Mouse (Mus musculus) brain, embryonic 14.5 days (tissue): ENCODE data around the gene Fance. TPM values are rescaled to one million over a fixed set of nuclear protein-coding genes. Genes with fewer than 3 reads are reported as not detected.
"Not testable (repeated sequence)": the region's sequence is repeated elsewhere in the genome, so short reads cannot be mapped to it uniquely, and the experiment has no call there.

Source experiments
- DNase-seq: peaks from one replicate; pipeline ENCODE4 v3.0.0-alpha.2; 2011; ENCODE audit warnings: low read depth
- CTCF ChIP-seq: fragments of 200-500 bp; IDR thresholded peaks from 2 replicates; pipeline ENCODE4 v1.5.1; 2012; ENCODE audit warnings: inconsistent platforms, mild to moderate bottlenecking, moderate library complexity, borderline replicate concordance; ENCODE audit not compliant: insufficient read depth, insufficient read length; ENCODE audit errors: extremely low read depth
- POLR2A ChIP-seq: fragments of 200-500 bp; IDR thresholded peaks from 2 replicates; pipeline ENCODE4 v1.6.1; 2012; ENCODE audit warnings: mild to moderate bottlenecking, inconsistent platforms, borderline replicate concordance; ENCODE audit not compliant: poor library complexity, insufficient read depth, insufficient read length, severe bottlenecking; ENCODE audit errors: extremely low read depth
- polyA plus RNA-seq: library from polyadenylated mRNA; depleted of rRNA; stranded (reverse); fragments of >200 nt; gene quantifications from 2 replicates; pipeline ENCODE4 v1.2.3, GENCODE M21; 2012

Gene Fance
- polyA plus RNA-seq, 1 experiment = 19.6 TPM

DNA sequence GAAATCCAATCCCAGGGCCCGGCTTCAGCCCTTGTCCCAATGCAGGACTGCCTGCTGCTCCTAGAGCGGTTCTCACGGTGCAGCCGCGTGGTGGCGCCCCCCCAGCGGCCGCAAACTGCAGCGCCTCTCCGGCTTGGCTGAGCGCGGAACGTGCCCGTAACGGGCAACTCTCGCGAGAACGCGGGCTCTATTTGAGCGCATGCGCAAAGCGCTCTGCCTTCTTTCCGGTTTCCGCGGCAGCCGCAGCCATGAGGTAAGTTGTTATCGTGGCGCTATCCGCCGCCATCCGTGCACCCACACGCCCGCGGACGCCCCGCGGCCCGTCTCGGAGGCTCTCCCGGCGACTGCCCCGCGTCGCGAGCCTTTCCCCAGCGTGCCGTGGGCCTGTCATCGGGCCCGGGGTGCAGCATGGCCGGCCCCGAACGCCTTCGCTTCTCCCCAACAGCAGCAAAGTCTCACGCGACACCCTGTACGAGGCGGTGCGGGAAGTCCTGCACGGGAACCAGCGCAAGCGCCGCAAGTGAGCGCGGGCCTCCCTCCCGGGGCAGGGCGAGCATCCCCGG, 15.1 kb downstream of the Fance start, which contains the start of gene Rpl10a:
Gene Rpl10a, plus strand, starts transcription at position 106 of the 563 bp plus-strand sequence.
- TF ChIP-seq CTCF (peak; percentile 77), POLR2A (peak; percentile 67; the same call in 1 of the 2 replicates)
- DNase-seq = peak; percentile 98

DNA sequence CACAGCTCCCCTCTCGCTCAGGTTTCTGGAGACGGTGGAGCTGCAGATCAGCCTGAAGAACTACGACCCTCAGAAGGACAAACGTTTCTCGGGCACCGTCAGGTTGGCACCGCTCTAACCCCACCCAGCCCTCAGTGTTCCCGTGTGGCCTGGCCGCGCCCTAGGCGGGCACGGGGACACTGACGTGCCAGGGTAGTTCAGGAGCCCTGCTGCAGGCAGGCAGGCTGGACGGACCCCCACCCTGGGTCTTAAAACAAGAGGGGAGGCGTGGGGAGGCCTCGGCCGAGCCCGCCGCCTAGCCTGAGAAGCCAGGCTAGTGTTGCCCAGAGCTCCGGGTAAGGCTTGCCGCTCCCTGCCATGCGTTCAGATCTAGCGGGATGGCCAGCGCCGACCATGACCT, 15.6 kb downstream of the Fance start:
- TF ChIP-seq CTCF (no peak), POLR2A (no peak)
- DNase-seq = peak; percentile 46

DNA sequence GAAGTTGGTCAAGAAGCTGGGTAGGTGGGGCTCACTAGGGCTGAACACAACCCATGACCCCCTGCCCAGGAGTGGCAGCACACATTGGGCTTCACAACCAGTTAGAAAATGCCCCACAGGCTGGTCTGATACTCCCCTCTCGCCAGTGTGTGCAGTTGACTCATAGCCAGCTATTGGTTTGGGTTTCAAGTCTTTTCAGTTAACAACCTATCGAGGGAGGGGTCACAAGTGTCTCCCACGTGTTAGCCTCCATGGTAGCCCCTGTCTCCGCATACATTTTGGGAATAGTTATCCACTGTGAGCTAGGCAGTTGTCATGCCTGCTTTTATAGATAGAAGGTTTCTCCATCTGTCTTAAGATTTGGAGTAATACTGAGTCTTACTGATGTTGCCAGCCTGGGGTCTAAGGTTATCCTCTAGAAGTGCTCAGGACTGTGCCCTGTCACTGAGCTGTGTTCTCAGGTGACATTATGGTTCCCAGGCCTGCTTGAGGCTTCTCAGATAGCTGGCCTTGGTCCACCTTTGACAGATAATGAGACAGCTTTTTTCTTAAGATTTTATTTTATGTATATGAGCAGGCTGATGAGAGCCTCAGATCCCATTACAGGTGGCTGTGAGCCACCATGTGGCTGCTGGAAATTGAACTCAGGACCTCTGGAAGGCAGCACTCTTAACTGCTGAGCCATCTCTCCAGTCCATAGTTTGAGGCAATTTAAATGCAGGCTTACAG, 16.3 kb downstream of the Fance start:
- no peak for TF ChIP-seq CTCF
- no peak for TF ChIP-seq POLR2A
- DNase-seq = no peak

DNA sequence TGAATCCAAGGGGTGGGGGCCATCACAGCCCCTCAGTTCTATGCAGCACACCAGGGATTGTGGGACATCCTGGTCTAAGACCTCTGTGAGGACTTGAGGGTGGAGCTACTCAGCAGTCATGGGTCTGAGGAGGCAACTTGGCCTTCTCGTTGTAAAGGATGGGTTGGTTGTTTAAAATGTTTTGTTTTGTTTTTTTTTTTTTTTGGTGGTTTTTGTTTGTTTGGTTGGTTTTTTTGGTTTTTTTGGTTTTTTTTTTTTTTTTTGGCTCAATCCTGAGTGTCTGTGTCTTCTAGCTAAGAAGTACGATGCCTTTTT, 16.9 kb downstream of the Fance start:
- no peak for DNase-seq
- TF ChIP-seq CTCF = no peak

DNA sequence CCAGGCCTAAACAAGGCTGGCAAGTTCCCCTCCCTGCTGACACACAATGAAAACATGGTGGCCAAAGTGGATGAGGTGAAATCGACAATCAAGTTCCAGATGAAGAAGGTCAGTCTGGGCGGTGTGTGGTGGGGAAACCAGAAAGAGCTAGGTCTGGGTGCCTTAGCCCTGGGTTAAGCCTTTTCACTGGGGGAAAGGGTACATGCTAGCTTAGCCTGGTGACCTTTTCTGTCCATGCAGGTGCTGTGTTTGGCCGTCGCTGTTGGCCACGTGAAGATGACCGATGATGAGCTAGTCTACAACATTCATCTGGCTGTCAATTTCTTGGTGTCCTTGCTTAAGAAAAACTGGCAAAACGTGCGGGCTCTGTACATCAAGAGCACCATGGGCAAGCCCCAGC, 17.3 kb downstream of the Fance start:
- not testable (repeated sequence) for DNase-seq

DNA sequence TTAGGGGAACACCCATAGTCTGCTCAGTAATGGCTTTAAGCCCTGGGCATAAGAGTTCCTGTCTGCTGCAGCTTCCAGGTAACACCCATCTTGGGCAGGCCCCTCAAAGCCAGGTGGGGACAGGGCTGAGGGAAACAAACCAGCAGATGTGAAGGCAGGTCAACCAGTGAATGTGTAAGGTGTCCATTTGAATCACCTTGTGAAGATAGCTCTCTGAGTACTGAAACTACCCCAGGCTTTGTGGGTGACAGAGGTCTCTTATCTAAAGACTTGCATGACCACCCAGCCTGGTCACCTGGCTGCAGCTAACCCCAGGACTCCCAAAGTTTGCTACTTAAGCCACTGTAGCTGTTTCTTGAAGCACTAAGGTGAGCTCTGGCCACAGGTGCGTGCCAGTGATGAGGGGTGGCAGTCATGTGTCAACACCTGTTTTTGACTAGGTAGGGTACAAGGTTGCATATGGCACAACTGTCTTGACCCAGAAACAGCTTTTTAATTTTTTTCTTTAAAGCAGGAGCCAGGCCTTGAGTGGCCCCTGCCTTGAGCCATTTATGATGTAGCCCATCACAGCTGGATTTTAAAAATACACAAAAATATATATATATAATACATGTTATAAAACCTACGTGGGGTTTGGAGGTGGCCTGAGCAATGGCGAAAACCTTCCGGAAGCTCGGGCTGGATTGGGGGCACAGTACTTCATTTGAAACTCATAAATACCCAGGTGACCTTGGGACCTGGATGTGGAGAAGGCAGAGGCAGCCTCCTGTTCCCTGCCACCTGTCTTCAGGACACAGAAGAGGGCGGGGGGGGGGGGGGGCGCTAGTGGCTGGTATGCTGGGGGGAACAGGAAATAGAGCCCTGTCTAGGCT, 18.2 kb downstream of the Fance start:
- DNase-seq = no peak

DNA sequence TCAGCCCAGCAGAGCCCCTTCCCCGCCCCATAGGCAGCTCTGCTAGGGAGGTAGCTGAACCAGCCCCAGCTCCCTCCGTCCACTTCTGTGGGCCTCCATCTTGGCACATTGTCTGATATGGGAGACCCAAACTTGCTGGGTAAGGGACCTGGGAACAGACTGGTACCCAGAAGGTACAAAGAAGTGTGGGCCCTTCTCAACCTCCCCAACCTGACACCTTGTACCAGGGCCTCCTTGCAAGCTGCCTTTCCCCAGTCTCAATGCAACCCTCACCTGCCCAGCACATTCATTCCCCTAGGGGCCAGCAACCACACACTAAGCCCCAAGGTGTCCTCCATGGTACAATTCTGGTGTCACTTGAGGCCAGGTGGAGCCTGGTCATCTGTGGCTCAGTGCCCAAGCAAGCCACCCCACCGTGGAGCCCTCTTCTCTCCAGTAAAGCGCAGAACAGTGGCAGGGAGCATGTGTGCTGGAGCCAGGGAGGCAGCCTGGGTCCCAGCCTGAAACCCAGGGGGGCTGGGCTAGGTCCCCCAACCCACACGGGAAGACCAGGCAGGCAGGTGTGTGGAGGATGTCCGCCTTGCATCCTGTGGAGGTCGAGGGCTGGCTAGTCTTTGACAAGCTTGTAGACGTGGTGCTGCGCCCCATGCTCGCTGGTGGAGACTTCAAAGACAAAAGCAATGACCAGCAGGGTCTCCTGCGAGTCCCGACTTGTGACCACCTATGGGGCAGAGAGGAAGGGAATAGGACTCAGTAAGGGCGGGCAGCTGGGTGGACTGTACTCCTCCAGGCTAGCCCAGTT, 19.0 kb downstream of the Fance start:
- no peak for TF ChIP-seq POLR2A
- no peak for TF ChIP-seq CTCF
- DNase-seq = no peak

More for the DNA sequence above, 18.2 kb downstream of the Fance start:
- TF ChIP-seq POLR2A (no peak), CTCF (no peak)

DNA sequence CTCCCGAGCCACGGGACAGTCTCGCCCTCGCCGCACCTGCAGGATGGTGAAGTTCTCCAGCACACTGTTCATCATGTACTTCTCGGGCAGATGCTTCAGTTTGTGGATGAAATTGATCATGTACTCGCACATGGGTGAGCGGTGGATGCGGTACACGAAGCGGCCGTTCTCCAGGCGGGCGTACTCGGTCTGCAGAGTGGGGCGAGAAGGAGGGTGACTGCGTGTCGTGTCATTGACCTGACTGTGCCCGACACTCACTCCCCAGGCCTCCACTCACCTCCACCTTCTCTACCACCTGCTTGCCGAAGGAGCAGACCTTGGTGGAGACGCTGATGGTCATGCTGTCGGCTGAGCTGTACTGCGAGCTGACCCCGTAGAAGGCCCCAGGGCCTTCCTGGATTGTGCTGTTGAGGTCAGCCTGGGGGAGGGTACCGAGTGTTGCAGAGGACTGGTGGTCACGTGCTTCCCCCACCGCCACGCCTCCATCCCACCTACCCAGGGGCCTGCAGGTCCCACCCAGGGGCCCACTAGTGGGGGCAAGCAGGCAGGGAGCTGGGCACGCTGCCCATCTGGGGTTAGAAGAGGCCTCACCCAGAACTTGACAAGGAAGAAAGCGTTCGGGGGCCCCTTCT, 19.7 kb downstream of the Fance start:
- no peak for DNase-seq

DNA sequence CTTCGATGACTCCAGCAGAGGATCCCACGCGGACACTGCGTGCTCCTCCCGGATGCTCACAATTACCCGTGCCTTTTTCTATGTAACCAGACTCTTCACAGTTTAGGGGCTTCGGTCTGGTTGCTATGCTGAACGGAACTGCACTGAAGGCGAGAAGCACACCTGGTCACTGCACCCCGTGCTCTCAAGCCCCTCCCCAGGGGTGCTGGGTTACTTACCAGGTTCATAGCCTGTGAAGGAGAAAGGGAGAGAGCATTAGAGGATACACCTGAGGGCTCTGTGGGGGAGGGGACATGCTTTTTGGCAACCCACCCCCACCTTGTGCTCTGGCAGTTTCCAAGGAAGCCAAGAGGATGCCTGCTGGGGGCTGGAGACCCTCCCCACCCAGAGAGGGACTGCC, 21.9 kb downstream of the Fance start:
- no peak for DNase-seq

More for the DNA sequence above, 19.7 kb downstream of the Fance start:
- TF ChIP-seq CTCF (no peak), POLR2A (no peak)

DNA sequence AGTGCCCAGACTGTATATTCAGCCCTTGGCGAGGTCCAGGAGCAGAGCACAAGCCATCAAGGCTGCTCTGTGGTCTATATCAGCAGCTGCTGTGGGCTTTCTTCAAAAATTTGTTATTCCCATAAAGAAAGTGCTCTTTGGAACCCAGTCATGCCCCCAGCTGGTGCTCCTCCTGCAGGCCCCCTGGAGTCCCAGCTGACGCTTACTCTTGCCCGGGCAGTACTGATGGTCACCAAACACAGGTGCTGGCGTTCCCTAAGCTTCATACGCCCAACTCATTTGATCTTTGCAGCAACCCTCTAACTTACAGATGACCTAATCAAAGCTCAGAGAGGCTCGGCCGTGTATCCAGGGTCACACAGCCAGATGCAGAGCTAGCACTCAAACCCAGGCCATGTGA, 24.2 kb downstream of the Fance start:
- DNase-seq = no peak
- TF ChIP-seq CTCF (no peak), POLR2A (no peak)

More for the DNA sequence above, 21.9 kb downstream of the Fance start:
- TF ChIP-seq POLR2A (no peak), CTCF (no peak)

DNA sequence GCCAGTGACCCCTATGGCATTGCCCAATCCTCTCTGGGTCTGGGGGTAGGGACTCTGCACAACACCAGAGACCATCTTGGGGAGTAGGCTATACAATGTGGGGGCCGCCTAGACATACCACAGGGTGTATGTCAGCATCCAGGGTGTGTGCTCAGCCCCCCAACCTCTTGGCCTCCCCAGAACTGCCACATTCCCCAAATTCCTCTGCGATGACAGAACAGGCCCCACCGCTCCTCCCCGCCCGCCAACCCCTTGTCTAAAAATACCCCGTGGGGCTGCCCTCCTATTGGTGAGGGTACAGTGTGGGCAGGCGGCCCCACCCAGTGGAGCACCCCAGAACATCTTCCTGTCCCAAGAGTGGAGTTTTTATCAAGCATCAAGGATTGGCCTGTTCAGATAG, 27.3 kb downstream of the Fance start:
- TF ChIP-seq CTCF = no peak
- TF ChIP-seq POLR2A = no peak
- no peak for DNase-seq
